Mouse (Mus musculus) layer of hippocampus, adult 11-12 months (tissue): ENCODE measurements around the gene Vwa7.

Experiments used
- DNase-seq: peaks from one replicate; pipeline ENCODE4 v3.0.0; 2022; ENCODE audit warnings: low spot score

Gene Vwa7

GRCm38 (mm10) chr17:35046681-35047455, 30.5 kb downstream of the Vwa7 start, which contains the start of gene Msh5:
Gene Msh5, minus strand, starts transcription at chr17:35046745.
- peak; percentile 95 for DNase-seq

- no peak for DNase-seq
Observed at GRCm38 (mm10) chr17:35047688-35048087, 31.3 kb downstream of the Vwa7 start.

GRCm38 (mm10) chr17:35048149-35048931, 32.0 kb downstream of the Vwa7 start:
- no peak for DNase-seq

- DNase-seq, result no peak
Observed at GRCm38 (mm10) chr17:35048932-35049440, 32.6 kb downstream of the Vwa7 start.

GRCm38 (mm10) chr17:35049561-35050016, 33.2 kb downstream of the Vwa7 start, which contains the start of gene Clic1:
Gene Clic1, plus strand, starts transcription at chr17:35049966.
- DNase-seq, result no peak

- DNase-seq, result peak; percentile 47
Observed at GRCm38 (mm10) chr17:35050126-35050750, 33.9 kb downstream of the Vwa7 start.

- peak; percentile 59 for DNase-seq
Observed at GRCm38 (mm10) chr17:35051156-35052086, 35.0 kb downstream of the Vwa7 start.

- DNase-seq, result no peak
Observed at GRCm38 (mm10) chr17:35052271-35052798, 36.0 kb downstream of the Vwa7 start.

GRCm38 (mm10) chr17:35055691-35056495, 39.5 kb downstream of the Vwa7 start:
- no peak for DNase-seq

- no peak for DNase-seq
Observed at GRCm38 (mm10) chr17:35057090-35057489, 40.7 kb downstream of the Vwa7 start.

GRCm38 (mm10) chr17:35058316-35058715, 41.9 kb downstream of the Vwa7 start:
- DNase-seq, result no peak

- DNase-seq, result peak; percentile 79
Observed at GRCm38 (mm10) chr17:35058911-35059892, 42.8 kb downstream of the Vwa7 start, which contains the start of gene Ddah2. Gene Ddah2, plus strand, starts transcription at chr17:35059035.

- DNase-seq, result no peak
Observed at GRCm38 (mm10) chr17:35060071-35060470, 43.7 kb downstream of the Vwa7 start.

- no peak for DNase-seq
Observed at GRCm38 (mm10) chr17:35060737-35061297, 44.4 kb downstream of the Vwa7 start.

- DNase-seq, result no peak
Observed at GRCm38 (mm10) chr17:35061299-35061698, 44.9 kb downstream of the Vwa7 start.

GRCm38 (mm10) chr17:35063466-35063865, 47.1 kb downstream of the Vwa7 start:
- DNase-seq, result no peak

- no peak for DNase-seq
Observed at GRCm38 (mm10) chr17:35064378-35064877, 48.0 kb downstream of the Vwa7 start.
